Mouse (Mus musculus): ENCODE results near the gene Pex5l.

Pex5l gene

DNA sequence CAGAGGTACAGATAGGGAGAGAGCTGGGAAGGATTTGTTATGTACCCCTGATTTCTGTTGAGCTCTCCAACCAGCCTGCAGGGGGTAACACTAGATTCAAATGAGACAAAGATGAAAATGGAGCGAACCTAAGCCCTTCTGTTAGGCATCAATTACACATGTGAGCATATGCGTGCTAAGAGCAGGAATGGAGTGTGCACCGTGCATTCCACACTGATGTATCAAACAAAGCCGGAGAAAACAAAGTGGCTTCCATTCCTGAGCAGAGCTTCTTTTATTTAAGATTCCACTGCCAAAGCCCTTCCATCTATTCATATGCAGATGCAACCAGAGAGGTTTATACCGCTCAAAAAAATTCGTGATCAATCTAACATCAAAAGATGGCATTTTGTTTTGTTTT is 79.5 kb downstream of the Pex5l start:
- no peak for DNase-seq (ENCODE audit: low spot score in 2 of 2)

DNA sequence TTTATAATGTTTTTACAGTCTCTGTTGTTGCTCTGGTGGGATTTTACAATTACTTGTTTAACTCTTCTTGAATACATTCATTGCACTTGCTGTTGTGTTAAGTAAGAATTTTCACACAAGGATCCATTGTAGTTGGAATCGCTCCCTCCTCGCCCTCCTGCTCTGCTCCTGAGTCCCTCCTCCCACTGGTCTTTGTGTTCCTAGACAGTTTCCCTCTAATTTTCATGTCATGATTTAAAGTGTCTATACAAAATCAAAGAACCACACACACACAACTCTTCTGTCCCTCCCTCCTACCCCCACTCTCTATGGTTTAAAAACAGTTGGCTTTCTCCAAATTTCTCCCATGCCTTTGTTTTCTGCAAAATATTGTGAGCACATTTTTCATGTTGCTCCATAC is 81.6 kb downstream of the Pex5l start:
- no peak for DNase-seq (ENCODE audit: low spot score in 2 of 2)

GRCm38 (mm10) chr3:33061016-33061415 is 82.0 kb downstream of the Pex5l start:
- DNase-seq (ENCODE audit: low spot score in 2 of 2), result no peak

- DNase-seq (ENCODE audit: low spot score in 2 of 2), result no peak
Measured at GRCm38 (mm10) chr3:33060343-33060937, 82.6 kb downstream of the Pex5l start.

DNA sequence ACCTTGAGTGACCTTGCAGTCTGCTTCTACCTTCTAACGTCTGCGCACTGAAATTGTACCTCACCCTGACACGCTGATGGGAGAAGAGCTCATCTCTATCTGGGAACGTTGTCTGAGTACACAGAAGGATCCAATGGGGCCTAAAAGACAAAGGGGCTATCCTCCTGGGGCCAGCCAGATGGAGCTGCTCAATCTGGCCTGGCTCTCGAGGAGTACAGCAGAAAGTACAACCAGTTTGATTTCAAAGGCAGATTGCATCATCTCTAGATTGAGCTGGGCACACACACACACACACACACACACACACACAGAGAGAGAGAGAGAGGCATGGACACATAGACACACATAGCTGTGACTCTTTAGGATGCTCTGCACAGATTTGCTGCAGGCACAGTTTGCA is 94.7 kb downstream of the Pex5l start:
- DNase-seq (ENCODE audit: low spot score in 2 of 2), result no peak

GRCm38 (mm10) chr3:33044799-33045106 is 98.3 kb downstream of the Pex5l start:
- DNase-seq (ENCODE audit: low spot score in 2 of 2), result no peak

DNA sequence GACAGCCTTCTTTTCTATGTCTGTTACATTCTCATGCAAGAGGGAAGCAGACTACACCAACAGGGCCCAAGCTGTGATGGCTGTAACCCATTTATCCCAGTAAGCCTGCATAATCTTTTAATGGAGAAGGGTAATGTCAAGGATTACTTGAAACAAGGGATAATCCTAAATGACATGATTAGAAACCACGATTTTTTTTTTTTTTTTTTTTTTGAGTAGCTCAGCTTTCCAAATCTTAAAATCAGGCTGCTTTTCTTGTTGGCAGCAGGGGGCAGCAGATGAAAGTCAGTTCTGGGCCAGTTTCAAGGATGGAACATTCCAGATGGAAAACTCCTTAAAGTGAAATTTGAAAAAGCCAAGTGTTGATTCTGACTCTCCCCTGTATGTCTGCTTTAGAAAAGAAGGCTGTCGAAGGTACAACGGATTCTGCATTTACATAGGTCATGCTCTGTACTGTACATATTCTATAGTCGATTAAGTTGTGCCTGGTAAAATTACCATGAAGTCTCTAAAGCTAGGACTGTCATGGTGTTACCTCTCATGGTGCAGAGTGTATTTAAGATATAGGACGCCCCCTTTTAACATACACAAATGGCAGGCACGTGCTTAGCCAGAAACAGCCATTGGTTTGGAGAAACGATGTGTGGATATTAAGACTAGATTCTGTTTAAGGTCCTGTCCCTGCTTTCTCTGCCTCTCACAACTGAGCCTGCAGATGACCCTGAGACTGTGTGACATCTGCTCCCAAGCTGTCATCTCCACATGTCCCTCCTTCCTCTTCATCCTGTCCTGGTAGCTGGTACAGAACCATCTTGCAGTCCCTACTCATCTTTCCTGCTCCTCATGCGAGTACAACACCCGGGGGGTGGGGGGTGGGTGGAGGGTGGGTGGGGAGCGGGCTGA is 98.9 kb downstream of the Pex5l start:
- DNase-seq (ENCODE audit: low spot score in 2 of 2), result no peak

GRCm38 (mm10) chr3:33024566-33024965 is 118.5 kb downstream of the Pex5l start:
- DNase-seq (ENCODE audit: low spot score in 2 of 2), result no peak

GRCm38 (mm10) chr3:33003901-33004300 is 139.1 kb downstream of the Pex5l start:
- no peak for DNase-seq (ENCODE audit: low spot score in 2 of 2)

- no peak for DNase-seq (ENCODE audit: low spot score in 2 of 2)
Measured at GRCm38 (mm10) chr3:33001769-33002168, 141.3 kb downstream of the Pex5l start.

DNA sequence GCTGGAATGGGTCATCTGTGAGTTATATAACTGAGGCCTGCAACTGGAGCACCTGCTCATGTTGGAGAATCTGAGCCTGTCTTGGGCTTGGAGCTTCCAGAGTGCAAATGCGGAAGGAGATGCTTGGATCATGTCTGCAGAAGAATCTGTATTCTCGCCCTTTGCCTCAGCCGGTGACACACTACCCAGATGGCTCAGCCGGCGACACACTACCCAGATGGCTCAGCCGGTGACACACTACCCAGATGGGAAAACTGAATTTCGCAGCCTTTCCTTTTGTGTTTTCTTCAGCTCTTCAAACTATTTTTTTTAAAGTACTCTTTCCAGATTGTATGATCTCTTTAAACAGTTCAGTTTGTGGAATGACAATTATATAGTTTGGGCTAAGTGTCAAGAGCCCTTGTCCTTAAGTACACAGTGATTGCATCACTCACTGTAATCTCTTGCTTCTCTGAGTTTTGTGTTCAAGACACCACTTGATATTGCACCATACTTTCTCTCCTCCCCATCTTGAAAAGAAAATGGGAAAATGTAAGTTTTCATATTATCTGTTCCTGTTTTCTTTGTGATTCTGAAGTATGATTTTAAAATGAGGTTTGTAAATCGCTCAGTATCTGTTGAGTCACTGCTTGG is 142.5 kb downstream of the Pex5l start:
- DNase-seq (ENCODE audit: low spot score in 2 of 2), result no peak

DNA sequence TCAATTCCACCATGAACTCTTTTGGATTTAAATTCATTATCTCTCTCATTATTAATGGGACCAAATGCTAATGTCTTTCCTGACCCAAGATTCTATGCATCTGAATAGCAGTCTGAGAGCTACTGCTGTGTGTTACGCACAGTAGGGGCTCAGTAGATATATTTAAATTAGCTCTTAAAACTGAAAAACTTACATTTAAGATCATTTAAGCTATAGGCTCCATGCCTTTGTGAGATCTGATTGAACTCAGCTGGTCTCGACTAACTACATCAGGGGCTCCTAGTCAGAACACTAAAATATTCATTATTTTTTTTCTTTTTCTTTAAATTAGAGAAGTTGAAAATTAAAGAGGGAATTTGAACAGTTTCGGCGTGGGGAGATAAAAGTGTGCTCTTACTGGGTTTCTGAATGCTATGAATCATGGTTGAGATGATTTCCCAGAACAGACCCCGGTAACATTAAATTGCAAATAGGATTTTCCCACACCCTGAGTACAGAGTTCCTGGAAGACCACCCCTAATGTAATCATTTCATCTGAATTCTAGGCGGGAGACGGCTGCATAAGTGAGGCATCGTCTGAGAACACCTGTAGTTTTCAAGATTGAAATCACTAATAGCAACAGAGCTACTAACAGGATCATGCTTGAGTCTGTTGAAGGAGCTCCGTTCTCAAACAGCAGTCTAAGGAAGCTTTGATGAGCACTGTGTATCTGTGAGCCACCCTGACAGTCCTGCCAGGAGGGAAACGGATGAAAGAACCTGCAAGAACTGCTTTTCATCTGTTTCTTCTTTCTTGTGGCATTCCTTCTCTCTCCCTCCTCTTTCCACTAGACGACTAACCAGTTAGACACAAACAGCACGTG is 151.1 kb downstream of the Pex5l start:
- DNase-seq (ENCODE audit: low spot score in 2 of 2), result no peak

- DNase-seq (ENCODE audit: low spot score in 2 of 2), result no peak
Measured at GRCm38 (mm10) chr3:32987806-32988205, 155.2 kb downstream of the Pex5l start.

- DNase-seq (ENCODE audit: low spot score in 2 of 2), result no peak
Measured at GRCm38 (mm10) chr3:32985141-32985540, 157.9 kb downstream of the Pex5l start.

GRCm38 (mm10) chr3:32979981-32980380 is 163.1 kb downstream of the Pex5l start:
- DNase-seq (ENCODE audit: low spot score in 2 of 2), result no peak

GRCm38 (mm10) chr3:32979238-32979637 is 163.8 kb downstream of the Pex5l start:
- no peak for DNase-seq (ENCODE audit: low spot score in 2 of 2)

- no peak for DNase-seq (ENCODE audit: low spot score in 2 of 2)
Measured at GRCm38 (mm10) chr3:32970257-32970656, 172.8 kb downstream of the Pex5l start.

DNA sequence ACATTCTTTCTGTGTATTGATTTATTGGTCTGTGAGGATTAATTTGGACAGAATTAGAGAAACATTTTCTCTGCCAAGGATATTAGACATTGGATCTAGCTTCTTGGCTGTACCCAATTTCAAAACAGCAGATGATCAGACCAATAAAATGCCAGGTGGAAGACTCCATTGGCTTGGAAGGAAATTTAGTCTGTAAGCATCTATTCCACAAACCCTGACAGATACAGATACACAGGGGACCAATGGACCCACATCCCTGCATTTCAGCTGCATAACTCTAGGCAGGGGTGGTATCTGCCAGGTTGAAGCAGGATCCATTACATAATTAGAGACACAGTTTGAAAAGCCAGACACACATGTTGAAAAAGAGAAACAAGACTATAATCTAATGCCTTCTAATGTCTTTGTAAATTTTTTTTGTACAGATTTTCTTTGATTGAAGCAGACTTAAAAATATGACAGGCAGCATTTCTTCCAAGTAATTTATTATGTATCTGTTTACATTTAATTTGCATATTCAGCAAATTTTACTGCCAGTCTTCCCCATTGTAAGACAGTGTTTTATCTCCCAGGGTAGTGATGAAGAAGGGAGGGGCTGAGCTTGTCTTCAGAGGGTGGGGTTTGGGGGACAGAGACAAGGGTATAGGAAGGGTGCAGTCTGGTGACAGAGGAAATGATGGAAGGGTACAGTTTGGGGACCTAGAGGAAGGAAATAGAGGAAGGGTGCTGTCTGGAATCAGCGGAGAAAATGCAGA is 174.2 kb downstream of the Pex5l start:
- DNase-seq (ENCODE audit: low spot score in 2 of 2), result no peak

DNA sequence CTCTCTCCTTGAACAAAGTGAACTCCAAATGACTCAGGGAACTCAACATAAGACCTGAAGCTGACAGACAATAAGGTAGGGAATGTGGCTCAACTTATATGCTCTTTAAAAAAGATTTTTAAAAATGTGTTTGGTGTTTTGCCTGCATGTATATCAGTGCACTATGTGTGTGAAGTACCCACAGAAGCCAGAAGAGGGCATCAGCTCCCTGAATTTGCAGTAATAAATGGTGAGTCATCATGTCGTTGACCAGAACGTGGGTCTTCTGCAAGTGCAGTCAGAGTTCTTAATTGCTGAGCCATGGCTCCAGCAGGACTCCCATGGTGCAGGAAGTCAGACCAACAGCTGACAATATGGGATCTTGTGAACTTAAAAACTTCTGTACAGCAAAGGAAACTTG is 177.5 kb downstream of the Pex5l start:
- DNase-seq (ENCODE audit: low spot score in 2 of 2), result no peak

DNA sequence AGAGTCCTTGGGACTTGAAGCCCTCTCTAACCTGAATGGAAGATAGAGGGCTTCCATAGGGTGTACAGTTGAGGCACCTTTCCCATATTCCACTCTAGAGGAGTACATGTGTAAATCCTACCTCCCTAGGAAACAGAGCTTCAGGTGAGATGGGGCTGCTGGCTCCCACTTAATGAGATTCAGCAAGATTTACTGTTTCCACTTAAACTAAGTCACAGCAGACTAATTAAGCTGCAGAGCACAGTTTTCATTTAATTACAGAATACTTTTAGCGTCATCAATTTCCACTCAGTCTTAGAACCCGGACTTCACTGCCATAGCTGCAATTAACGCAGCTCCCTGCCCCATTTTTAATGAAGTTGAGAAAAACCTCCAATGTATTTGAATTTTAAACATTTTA is 181.6 kb downstream of the Pex5l start:
- no peak for DNase-seq (ENCODE audit: low spot score in 2 of 2)

DNA sequence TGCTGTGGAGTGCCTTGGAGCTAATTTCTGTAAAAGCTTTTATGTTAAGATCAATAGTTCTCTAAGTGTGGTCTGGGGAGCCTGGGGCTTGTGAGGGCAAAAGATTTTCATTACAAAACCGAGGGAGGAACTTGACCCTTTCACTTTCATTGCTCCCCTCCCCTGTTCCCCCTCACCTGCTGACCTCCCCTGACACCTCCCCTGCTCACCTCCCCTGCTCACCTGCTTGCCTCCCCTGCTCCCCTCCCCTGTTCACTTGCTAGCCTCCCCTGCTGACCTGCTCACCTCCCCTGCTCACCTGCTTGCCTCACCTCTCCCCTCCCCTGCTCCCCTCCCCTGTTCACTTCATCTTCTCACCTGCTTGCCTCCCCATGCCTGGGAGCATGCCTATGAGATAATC is 191.7 kb downstream of the Pex5l start:
- no peak for DNase-seq (ENCODE audit: low spot score in 2 of 2)

Measured in urinary bladder, postnatal 4 days (tissue).